Mouse (Mus musculus) urinary bladder, postnatal 0 days (tissue): ENCODE data around the gene Rnf150. TPM values are rescaled to one million over a fixed set of nuclear protein-coding genes. Genes with fewer than 3 reads are reported as not detected.

Experiments used
- polyA plus RNA-seq: library from polyadenylated mRNA; unstranded; fragments of >200 nt; fragmentation: Nextera tagmentation; extraction: Ambion mirVana; gene quantifications from 2 replicates; pipeline ENCODE4 v1.2.1, GENCODE M21; 2015

Rnf150 gene
- 1.7 and 1.9 TPM in 2 replicates for polyA plus RNA-seq

DNA sequence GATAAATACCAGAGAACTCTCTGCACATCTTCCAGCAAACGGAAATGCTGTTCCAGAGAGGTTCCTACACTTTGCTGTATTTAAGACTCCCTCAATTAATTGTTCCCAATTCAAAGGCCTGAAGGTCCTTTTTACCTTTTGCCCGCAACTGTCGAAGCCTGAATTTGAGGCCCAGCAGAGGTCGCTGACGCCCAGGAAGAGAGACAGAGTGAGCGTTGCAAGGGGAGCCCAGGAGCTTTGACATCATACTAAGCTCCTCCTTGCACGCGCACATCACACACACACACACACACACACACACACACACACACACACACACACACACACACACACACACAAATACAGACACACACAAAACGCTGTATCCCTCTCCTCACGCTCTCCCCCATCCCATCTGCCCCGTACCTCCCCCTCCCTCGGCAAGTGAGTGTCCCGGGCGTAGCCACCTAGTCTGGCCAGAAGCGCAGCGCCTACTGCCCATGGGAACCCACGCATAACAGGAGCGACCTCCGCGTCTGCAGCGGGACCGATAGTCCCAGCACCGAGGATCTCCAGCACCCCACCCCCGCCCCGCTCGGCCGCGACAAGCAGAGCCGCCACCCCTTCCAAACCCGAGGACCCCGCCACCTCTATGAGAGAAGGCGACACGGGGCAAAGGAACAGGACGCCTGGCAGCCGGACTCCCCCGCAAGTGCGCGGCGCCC is at the start of gene Rnf150:
Gene Rnf150, plus strand, starts transcription at position 316 of the 704 bp plus-strand sequence.

Other genes starting within 250 kb of the Rnf150 start
- gene Zfp330, start 89.2 kb upstream of the Rnf150 start, polyA plus RNA-seq, result 36.5 and 40.0 TPM in 2 replicates